Mouse (Mus musculus) spleen, adult 12 weeks (tissue): ENCODE measurements around the gene Svop.
A peak's percentile ranks its signal among the peaks of the same experiment; 100 is the strongest.

Experiments
- DNase-seq: peaks from one replicate; pipeline ENCODE4 v3.0.0; 2022; ENCODE audit warnings: low spot score

Svop gene

DNA sequence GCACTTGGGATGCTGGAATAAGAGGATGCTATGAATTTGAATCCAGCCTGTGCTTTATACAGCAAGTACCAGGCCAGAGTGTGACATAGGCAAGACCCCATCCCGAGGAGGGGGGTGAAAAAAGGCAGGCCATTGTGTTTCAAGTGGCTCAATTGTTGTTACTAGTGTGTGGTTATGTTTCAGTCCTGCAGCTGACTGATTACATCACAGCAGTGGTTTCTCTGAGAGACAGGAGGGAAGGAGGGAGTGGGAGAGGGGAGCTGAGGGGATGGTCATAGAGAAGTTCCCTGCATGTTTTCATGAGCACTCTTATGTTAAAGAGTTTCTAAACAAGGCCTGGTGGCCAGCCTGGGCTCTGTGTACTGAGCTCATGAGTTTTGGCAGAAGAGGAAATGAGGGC is 11.4 kb upstream of the Svop start:
- no peak for DNase-seq

DNA sequence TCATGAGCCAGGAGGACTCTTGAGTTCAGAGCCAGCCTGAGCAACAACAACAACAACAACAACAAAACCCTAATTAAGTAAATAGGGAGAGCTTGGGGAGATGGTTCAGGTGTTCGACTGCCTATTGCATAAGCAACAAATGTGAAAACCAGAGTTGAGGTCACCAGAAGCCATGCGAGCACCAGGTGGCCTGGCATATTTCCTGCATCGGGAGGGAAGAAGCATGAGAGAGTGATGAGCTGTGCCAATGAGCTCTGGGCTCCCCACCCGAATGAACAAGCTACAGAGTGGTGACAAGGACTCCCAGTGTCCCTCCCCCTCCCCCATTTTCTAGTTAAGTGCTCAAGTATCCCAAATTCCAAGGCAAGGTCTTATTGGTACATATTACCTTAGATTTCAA is 10.5 kb upstream of the Svop start:
- no peak for DNase-seq

DNA sequence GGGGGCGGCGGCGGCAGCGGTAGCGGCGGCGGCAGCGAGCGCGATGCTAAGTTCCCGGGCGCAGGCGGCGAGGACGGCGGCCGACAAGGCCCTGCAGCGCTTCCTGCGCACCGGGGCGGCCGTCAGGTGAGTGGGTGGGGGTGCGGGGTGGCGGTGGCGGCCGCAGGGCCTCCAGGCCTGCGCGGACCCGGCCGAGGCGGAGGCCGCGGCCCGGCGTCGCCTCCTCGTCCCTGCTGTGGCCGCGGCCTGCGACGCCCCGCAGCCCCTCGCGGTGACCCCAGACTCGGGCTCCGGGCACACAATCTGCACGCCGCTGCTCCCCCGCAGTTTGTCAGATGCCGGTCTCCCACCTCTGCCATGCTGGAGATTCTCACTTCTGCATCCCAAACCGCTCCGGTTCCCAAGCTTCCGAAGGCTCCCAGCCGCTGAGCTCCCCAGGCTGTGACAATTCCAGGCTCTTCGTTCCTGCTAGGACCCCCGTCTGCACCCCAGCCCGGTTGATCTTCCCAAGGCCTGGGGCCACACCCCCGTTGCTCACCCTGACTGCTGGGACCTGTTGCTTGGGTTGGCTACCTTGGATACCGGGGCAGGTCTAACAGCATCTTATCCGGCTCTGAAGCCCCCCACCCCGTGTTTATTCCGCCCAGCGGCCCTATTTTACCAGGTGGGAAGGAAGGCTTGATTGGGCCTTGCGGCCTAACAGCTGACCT is 9.2 kb upstream of the Svop start:
- no peak for DNase-seq

DNA sequence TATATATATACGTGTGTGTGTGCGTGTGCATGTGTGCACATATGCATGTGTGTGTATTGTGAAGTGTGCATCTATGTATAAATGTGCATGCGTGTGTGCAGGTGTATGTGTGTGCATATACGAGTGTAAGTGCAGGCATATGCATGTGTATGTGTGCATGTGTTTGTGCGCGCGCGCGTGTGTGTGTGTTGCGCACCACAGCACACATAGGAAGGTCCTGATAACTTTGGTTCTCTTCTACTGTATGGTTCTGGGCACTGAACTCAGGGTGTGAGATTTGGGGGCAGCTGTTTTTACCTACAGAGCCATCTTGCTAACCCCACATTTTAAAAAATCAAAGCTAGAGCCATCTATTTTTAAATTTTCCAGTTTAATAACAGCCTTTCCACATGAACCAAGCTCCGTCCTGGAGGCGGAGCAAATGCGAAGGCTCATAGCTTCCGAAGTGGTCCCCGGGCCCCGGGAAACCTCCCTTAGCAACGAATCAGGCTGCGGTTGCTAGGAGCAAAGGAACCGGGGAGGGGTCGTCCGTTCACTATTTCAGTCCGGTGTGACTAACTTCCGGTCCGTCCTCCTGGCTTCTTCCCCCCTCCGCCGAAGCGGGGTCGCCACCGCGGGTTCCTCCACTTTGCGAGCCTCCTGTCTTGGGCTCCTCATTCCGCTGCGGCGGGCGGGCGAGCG is 8.5 kb upstream of the Svop start:
- DNase-seq, result peak; percentile 67

DNA sequence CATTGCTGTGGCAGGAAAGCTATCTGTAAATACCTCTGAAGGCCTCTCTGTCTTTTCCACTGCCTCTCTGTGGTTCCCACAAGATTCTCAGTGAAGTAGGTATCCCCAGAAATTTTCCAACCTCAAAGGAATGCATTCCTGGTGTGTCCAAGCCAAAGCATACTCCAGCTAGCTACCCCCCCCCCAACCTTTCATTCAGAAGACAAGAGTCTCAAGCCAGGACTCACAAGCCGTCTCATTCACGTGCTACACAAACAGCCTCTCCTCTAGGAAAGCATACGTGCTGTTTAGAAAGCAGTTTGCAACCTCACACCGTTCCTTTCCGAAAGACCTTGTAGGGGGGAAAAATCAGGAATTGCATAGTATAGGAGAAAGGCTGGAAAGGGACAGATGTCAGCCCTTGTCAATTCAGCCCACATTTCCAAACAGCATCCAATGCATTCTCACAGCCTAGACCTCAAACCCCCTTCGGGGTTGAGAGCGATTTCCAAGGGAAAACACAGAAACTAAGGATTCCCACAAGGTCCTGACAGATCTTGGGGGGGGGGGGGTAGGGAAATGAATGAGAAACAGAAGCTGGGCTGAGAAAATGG is 853 bp downstream of the Svop start:
- no peak for DNase-seq

DNA sequence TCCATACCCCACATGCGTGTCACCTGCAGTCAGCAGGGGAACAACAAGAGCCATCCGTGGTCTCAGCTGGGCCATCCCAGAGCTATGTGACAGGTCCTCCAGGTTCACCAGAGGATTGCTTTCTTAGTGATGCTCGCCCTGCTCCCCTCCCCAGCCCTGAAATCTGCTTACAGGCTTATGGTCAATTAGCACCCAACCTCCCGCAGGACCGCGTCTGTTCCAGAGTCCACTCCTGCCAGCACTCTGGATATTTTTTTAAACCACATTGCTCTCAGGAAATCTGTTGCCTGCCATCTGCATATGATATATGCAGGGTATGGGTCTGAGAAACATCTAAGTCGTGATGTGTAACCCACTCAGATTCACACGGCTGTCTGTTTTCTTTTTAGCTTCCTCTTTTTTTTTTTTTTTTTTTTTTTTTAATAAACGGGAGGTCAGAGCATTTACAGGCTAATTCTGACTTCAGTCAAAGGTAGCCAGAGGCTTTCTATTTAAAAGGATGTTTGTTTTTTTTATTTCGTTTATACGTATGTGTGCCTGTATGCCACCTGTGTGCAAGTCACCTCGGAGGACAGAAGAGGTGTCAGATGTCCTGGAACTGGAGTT is 3.4 kb downstream of the Svop start:
- no peak for DNase-seq

DNA sequence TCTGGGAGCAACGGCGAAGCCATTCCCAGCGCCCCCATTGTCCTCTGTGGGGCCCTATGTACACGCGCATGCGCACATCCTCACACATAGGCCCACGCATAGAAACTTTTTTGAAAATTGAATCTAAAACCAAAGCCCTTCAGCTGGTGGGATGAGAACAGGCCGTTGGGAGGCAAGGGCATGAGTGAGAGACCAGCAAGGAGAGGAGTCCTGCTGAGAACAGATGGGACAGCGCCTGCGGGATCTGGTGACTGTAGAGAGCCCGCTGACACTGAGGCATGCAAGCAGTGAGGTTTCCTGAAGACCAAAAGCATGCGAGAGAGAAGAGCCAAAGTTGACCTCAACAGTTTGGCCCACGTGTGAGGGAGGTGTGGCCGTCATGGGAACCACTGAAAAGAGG is 5.9 kb downstream of the Svop start:
- no peak for DNase-seq

DNA sequence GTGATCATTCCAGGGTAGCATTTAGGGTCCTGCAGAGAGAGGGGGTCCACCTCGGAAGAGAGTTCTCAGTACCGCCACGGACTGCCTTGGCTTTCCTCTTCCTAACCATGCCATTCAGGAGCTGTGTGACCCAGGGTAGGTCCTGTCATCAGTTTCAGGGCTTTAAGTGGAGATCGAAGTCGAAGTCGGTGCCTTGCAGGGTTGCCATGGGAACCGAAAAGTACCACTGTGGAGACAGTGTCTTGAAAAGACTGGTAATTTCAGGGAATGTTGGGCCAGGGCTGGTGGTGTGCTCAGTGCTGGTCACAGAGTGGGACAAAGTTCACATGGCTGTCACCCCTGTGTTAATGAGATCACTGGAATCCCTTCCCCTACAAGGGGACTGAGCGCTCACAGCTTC is 14.4 kb downstream of the Svop start:
- no peak for DNase-seq

DNA sequence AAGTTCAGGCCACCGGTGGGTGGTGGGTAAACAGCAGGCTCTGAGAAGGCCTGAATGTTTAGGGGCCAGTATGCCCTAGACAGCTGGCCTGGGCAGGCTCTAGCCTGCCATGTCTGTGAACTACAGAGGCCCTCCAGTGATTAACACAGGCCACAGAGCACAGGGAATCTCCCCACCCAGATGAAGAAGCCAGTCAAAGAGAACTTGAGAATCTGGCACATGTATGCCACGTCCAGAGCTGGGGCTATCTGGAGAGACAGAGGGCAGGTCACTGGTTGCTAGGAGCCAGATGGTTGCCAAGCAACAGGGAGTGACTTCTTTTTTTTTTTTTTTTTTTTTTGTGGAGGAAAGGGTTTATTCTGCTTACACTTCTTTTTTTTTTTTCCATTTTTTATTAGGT is 19.1 kb downstream of the Svop start:
- no peak for DNase-seq

DNA sequence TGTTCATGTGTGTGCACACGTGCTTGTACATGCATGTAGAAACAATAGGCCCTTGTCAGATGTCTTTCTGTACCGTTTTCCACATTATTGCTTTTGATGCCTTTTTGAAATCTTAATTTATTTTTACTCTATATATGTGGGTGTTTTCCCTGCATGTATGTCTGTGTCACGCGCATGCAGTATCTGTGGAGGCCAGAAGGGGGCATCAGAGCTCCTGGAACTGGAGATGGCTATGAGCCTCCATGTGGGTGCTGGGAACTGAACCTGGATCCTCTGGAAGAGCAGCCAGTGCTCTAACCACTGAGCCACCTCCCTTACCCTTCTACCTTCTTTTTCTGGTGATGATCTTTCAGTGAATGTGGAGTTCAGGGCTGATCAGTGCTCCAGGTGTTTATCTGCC is 20.5 kb downstream of the Svop start:
- DNase-seq, result no peak

DNA sequence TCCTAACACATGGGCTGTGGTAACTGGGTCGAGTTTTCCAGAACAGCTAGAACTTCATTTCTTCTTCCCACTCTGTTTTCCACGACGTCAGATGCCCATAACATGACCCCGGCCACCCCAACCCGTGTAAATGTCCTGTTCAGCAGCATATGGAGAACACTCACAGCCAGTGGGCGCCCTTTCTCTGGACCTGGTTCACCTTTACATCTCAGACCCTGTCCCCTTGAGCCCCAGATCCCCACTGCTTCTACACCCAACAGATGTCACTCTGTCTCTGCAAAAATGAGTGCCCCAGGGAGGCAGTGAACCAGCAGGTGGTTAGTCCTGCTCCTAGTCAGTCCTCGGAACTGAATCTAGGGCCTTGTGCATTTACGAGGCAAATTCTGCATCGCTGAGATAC is 23.4 kb downstream of the Svop start:
- DNase-seq, result no peak

DNA sequence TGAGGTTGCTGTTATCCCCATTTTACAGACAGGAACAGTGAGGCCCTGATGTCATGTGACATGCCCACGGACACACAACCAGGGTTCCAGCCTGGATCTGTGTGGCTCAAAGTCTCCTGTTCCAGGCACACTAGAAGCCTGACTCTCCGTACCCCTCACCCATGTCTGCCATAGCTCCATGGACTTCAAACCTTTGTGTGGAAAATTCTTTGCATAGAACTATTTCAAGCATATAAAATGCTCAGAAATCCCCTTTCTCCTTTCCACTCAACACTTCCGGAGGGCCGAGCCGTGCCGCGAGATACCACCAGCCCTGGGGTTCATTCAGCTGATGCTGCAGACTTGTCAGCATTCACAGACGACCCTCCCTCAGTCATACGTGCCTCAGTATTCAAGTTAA is 23.8 kb downstream of the Svop start:
- no peak for DNase-seq

DNA sequence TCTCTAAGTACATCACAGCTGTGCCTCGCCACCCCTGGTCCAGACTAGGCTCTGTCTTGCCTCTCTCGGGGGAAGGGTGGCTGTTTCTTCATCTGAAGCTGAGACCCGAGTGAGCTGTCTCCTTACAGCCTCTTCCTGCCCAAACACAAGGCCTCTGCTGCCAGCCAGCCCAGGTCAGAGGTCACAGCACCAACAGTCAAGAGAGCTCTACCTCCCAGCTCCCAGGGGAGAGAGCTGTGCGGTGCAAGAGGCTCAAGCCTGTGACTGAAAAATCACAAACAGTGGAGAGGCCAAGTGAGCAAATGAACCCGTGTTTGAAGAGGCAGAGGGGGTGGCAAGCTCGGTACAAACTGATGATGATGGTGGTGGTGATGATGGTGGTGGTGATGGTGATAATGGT is 24.8 kb downstream of the Svop start:
- DNase-seq, result no peak

DNA sequence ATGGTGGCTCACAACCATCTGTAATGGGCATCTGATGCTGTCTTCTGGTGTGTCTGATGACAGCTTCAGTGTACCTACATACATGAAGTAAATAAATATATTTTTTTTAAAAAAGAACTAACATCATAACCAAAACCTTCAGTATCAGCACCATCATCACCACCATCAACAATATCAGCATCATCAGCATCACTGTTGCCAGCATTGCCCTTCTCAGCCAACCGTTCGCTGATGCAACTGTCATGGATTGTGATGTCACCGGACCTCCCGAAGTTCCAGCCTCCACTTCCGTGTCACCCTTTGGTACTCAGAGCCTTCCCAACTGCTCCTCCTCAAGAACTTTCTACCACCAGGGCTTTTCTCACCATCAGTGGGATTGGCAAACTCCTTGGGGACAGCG is 26.2 kb downstream of the Svop start, which contains the start of gene Usp30:
Gene Usp30, plus strand, starts transcription at position 301 of the 400 bp plus-strand sequence.
- no peak for DNase-seq

DNA sequence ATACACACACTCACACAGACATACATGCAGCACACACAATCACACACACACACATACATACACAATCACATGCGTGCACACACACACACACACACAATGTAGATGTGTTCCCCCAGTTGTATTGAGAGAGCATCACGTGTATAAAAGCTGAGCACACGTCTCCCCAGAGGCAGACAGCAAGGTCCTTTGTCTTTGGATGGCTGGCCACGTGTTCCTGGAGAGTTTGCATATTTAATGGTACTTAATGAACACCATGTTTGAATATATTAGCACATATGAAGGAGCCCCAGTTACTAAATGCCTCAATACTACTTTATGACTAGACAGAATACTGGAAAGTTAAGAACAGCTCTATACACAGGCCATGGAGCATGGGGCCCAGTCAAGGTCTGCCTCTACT is 27.4 kb downstream of the Svop start:
- DNase-seq, result no peak

DNA sequence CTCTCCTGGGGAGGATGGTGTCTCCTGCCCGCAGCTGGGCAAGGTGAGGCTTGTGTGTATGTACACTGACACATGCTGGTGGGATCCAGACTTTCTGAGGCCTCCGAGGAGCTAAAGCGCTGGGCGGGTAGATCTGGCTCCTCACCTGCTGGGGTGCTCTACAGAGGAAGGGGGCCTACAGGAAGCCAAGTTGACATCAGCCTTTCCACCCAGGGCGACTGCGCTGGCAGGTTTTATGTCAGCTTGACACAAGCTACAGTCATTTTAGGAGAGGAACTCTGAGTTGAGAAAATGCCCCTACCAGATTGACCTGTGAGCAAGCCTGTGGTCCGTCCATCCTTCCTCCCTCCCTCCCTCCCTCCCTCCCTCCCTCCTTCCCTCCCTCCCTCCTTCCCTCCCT is 29.7 kb downstream of the Svop start:
- DNase-seq, result no peak

DNA sequence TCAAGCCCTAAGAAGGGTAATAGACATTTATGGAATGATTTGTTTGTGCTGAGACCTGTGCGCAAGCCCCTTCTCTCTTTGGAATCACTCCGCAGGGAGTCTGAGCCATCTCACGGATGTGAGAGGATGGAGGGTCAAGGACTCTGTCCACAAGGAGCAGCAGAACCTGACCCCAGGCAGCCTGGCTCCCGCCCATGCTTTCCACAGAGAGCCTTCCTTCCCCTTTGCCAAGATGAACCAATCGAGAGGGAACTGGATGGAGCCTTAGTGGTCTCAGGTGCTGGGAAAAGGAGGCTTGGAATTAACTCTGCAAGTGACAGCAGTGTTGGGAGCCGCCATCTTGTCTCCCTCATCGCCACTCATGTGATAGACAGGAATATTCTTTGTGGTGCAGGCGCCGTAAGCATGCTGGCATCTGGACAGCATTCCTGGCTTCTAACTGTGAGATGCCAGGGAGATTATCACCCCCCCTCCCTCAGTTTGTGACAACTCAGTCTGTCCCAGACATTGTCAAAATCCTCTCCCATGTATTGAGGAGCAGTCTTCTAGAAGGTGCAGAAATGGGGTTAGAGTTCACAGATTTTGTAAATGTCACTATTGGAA is 34.1 kb downstream of the Svop start:
- DNase-seq, result no peak

DNA sequence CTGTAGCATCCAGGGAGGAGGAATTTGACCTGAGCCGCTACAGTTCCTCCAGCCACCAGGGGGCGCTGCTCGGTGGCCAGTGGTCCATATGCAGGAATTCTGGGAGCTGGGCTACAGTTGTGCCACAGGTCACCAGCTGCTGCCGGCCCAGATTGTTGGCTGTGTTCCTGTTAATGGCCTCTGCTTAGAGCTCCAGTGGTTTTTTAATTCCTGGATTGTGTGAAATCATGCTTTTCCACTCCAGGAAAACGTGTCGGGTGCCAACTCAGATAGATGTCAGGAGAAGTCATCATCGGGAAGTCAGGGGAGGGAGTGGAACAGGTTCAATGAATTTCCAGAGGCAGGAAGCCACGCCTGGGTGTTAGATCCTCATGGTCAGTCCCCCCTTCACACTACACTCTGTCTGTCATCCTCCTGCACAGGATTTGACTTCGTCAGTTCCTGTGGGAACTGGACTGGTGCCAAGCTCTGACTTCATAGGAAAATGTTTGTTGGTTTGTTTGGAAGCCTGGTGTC is 39.1 kb downstream of the Svop start:
- DNase-seq, result peak; percentile 23

DNA sequence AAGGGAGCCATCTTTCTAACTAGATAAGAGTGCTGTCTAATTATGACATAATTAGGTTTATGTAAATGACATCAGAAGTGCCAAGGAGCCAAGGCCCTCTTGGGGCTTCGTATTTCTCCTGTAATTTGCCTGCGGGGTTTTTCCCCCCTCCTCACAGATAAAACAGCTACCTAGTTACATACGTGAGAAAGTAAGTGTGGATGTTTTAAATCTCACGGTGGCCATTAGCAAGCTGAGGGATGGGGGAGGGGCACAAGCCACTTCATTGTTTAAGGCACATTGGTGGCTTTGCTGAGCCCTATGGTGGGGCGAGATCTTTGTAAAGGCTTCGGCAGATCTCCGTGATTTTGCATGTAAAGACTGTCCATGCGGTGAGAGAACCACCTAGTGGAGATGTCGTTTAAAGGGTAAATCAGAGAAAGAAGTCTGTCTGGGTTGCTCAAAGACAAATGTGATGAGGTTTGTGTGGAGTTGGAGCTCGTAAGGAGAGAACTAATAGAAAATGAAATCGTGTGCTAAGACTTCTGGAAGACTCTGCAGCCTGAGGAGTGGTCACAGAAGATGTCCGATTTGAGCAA is 42.5 kb downstream of the Svop start:
- DNase-seq, result no peak

DNA sequence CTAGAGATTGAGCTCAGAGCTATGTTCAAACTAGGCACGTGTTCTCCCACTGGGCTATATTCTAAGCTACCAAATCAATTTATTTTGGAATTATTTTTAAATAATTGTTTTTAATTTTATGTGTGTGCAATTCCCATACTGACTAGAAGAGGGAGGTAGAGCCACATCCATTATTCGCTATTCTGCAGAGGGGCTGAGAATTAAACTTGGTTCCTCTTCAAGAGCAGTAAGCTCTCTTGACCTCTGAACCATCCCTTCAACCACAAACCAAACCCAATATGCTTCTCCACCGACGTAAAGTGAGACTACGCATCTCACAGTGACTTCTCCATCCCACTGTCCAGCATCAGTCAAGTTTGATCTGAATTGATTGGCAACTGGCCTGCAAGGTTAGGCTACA is 44.2 kb downstream of the Svop start:
- DNase-seq, result no peak

DNA sequence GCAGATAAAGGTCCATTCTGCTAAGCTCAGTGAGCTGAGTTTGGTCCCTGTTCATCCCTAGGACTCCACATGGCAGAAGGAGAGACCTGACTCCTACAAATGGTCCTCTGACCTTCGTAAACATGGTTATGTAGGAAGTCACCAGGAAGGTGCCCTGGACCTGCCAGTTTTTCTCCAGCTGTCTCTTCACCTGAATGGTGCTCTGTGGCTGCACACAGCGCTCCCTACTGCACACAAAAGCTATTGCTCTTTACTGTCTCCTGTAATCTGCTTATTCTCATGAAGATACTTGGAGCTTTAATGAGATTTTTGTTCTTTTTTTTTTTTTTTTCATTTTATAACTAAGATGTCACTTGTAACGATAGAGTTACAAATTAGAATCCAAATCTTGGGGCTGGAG is 44.8 kb downstream of the Svop start:
- no peak for DNase-seq

DNA sequence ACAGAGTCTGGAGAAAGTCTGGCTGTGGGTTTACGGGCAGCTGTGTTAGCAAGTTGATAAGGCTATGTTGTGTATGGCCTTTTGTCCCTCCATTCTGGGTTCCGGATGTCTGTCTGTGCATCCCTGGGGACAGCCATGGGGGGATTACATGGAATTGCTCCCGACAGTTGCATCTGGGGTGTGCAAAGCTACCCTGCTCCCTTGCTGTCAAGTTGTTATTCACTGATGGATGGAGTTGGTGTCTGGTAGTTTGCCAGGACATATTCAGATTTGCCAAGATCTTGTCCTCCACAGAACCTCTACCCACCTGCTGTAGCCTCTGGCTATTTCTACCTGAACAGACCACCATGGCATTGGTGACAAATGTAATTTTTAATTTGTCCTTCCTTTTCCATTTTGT is 45.2 kb downstream of the Svop start:
- DNase-seq, result no peak
